In genomic region chr3:90253653-90254418, GRCm38 (mm10) we compare ENCODE assay signal across 8 mouse cellular contexts. TPM values are rescaled to one million over a fixed set of nuclear protein-coding genes. Genes with fewer than 3 reads are reported as not detected.
DNase-seq lines count a peak whose midpoint lies in the region; ATAC-seq lines count a peak whose summit lies in the region.

Crtc2 (plus strand) TSS chr3:90254163.

- H3K9ac ChIP-seq in heart, embryonic 13.5 days: peak within 1 kb of the TSS; percentile 97
- peak within 1 kb of the TSS; percentile 92 for H3K9ac ChIP-seq in liver, embryonic 12.5 days
- H3K9ac ChIP-seq in stomach, embryonic 15.5 days: peak within 1 kb of the TSS; percentile 74

- H3K9me3 ChIP-seq in heart, embryonic 13.5 days: no peaks in the 10 kb centered on the region
- no peaks in the 10 kb centered on the region for H3K9me3 ChIP-seq in liver, embryonic 12.5 days (replicated peaks)
- no peaks in the 10 kb centered on the region for H3K9me3 ChIP-seq in stomach, embryonic 15.5 days

- 2% methylated on average over 40 of the region's 40 CpGs for whole genome bisulfite sequencing in heart, embryonic 13.5 days
- WGBS in liver, embryonic 12.5 days (ENCODE audit: insufficient replicate concordance): under 1% methylated on average over 39 of the region's 40 CpGs
- 2% methylated on average over 39 of the region's 40 CpGs for WGBS in stomach, embryonic 15.5 days

- H3K36me3 ChIP-seq in heart, embryonic 13.5 days: peaks cover 49% of the 10 kb centered on the region
- H3K36me3 ChIP-seq in liver, embryonic 12.5 days: peaks cover 39% of the 10 kb centered on the region
- H3K36me3 ChIP-seq in stomach, embryonic 15.5 days: peaks cover 13% of the 10 kb centered on the region; the same call in 1 of the 2 replicates

- H3K4me3 ChIP-seq in brown adipose tissue, adult 24 weeks (ENCODE audit: insufficient read depth, low read depth, low read length): peak within 1 kb of the TSS; percentile 94
- H3K4me3 ChIP-seq in heart, embryonic 13.5 days: peak within 1 kb of the TSS; percentile 97
- H3K4me3 ChIP-seq in liver, embryonic 12.5 days: peak within 1 kb of the TSS; percentile 92
- H3K4me3 ChIP-seq in stomach, embryonic 15.5 days (replicated peaks): peak within 1 kb of the TSS; percentile 97

- H3K4me1 ChIP-seq in brown adipose tissue, adult 24 weeks (ENCODE audit: control insufficient read depth, insufficient read depth, insufficient read length, low read length): peaks cover 3% of the 10 kb centered on the region
- peaks cover 36% of the 10 kb centered on the region for H3K4me1 ChIP-seq in heart, embryonic 13.5 days
- H3K4me1 ChIP-seq in liver, embryonic 12.5 days: peaks cover 45% of the 10 kb centered on the region
- peaks cover 18% of the 10 kb centered on the region for H3K4me1 ChIP-seq in stomach, embryonic 15.5 days

- H3K27ac ChIP-seq in brown adipose tissue, adult 24 weeks (replicated peaks; ENCODE audit: low read depth, low read length): peak within 1 kb of the TSS; percentile 91
- peak within 1 kb of the TSS; percentile 93 for H3K27ac ChIP-seq in heart, embryonic 13.5 days (replicated peaks)
- H3K27ac ChIP-seq in liver, embryonic 12.5 days: peak within 1 kb of the TSS; percentile 85
- peak within 1 kb of the TSS; percentile 90 for H3K27ac ChIP-seq in stomach, embryonic 15.5 days

- H3K4me2 ChIP-seq in heart, embryonic 13.5 days: peak within 1 kb of the TSS; percentile 89
- peak within 1 kb of the TSS; percentile 87 for H3K4me2 ChIP-seq in liver, embryonic 12.5 days
- H3K4me2 ChIP-seq in stomach, embryonic 15.5 days: peak within 1 kb of the TSS; percentile 75

- no peaks in the 10 kb centered on the region for H3K27me3 ChIP-seq in heart, embryonic 13.5 days (replicated peaks)
- no peaks in the 10 kb centered on the region for H3K27me3 ChIP-seq in liver, embryonic 12.5 days (replicated peaks)
- H3K27me3 ChIP-seq in stomach, embryonic 15.5 days (replicated peaks): no peaks in the 10 kb centered on the region

- peak; percentile 95 for ATAC-seq in heart, embryonic 13.5 days (ENCODE audit: extremely low read depth, insufficient number of reproducible peaks, low FRiP score, low TSS enrichment)
- peak; percentile 99 for ATAC-seq in liver, embryonic 12.5 days
- ATAC-seq in stomach, embryonic 15.5 days (ENCODE audit: insufficient read depth, low FRiP score, low read depth): peak; percentile 99

- DNase-seq in CD4-positive, CD25-positive, alpha-beta regulatory T cell, adult 2 months (ENCODE audit: low read depth, low spot score): peak; percentile 94
- peak; percentile 83 for DNase-seq in fat pad, adult 2 months (ENCODE audit: extremely low read depth, low read depth, low spot score)
- peak; percentile 97 for DNase-seq in kidney, postnatal 10 days
- DNase-seq in natural killer cell, adult 2 months (ENCODE audit: low spot score in 2 of 2): peak; percentile 88 to 89

RNA-seq across cellular contexts. Expression of gene Crtc2, which starts in this region (rescaled TPM):
- polyA plus RNA-seq in brown adipose tissue, adult 24 weeks (2012; ENCODE audit: insufficient read depth, insufficient read length, missing spikeins): 20.0 and 25.7 TPM in 2 replicates
- 12.3 and 13.6 TPM in 2 replicates for polyA plus RNA-seq in heart, embryonic 13.5 days (2015; fragmentation: Nextera tagmentation; extraction: Ambion mirVana)
- polyA plus RNA-seq in liver, embryonic 12.5 days (2016; fragmentation: Nextera tagmentation; extraction: Ambion mirVana): 8.2 and 9.4 TPM in 2 replicates
- 16.5 and 22.3 TPM in 2 replicates for polyA plus RNA-seq in stomach, embryonic 15.5 days (2015; fragmentation: Nextera tagmentation; extraction: Ambion mirVana)

Comparison
In these comparisons a context has a peak if more than half of its experiments do, and no peak if none do; other contexts are left out.
1. Peak in every context shown above with its lines: DNase-seq, ATAC-seq, H3K4me3 ChIP-seq and H3K27ac ChIP-seq.